Mouse (Mus musculus) liver, embryonic 15.5 days (tissue): ENCODE measurements around the gene Ccdc71. TPM values are rescaled to one million over a fixed set of nuclear protein-coding genes. Genes with fewer than 3 reads are reported as not detected.

Source experiments
- ATAC-seq: fragments of 200-750 bp; cut with Nextera tagmentation; 2 replicates; pipeline ENCODE4 v1.8.0; 2017; ENCODE audit warnings: moderate number of reproducible peaks, mild to moderate bottlenecking, moderate library complexity; ENCODE audit not compliant: insufficient read depth
- H3K27ac ChIP-seq: fragments of 300-500 bp; sonication (generic); replicated peaks from 2 replicates; pipeline ENCODE4 v1.5.1; 2015; ENCODE audit warnings: mild to moderate bottlenecking, inconsistent platforms
- H3K27me3 ChIP-seq: fragments of 300-500 bp; sonication (generic); 2 replicates; pipeline ENCODE4 v1.6.1; 2015; ENCODE audit warnings: mild to moderate bottlenecking, inconsistent platforms
- H3K36me3 ChIP-seq: fragments of 300-500 bp; sonication (generic); replicated peaks from 2 replicates; pipeline ENCODE4 v1.6.1; 2015; ENCODE audit warnings: moderate library complexity, mild to moderate bottlenecking, inconsistent platforms
- H3K4me1 ChIP-seq: fragments of 300-500 bp; sonication (generic); replicated peaks from 2 replicates; pipeline ENCODE4 v1.6.1; 2015; ENCODE audit warnings: inconsistent platforms
- H3K4me2 ChIP-seq: fragments of 300-500 bp; sonication (generic); 2 replicates; pipeline ENCODE4 v1.6.1; 2015; ENCODE audit warnings: moderate library complexity, mild to moderate bottlenecking, inconsistent platforms
- H3K4me3 ChIP-seq: fragments of 300-500 bp; sonication (generic); replicated peaks from 2 replicates; pipeline ENCODE4 v1.5.1; 2015; ENCODE audit warnings: mild to moderate bottlenecking, inconsistent platforms
- H3K9ac ChIP-seq: fragments of 300-500 bp; sonication (generic); 2 replicates; pipeline ENCODE4 v1.6.1; 2015; ENCODE audit warnings: moderate library complexity, mild to moderate bottlenecking, inconsistent platforms
- H3K9me3 ChIP-seq: fragments of 300-500 bp; sonication (generic); replicated peaks from 2 replicates; pipeline ENCODE4 v1.6.1; 2016; ENCODE audit warnings: inconsistent platforms
- WGBS: fragments of 180-500 bp; shearing (Covaris S2); methylation state at CpG from one replicate; pipeline ENCODE4 v1.1.7; 2015; ENCODE audit warnings: mixed read lengths; ENCODE audit not compliant: insufficient replicate concordance; 5-methylcytosine and 5-hydroxymethylcytosine counted together
- polyA plus RNA-seq: library from polyadenylated mRNA; unstranded; fragments of >200 nt; fragmentation: Nextera tagmentation; extraction: Ambion mirVana; gene quantifications from 2 replicates; pipeline ENCODE4 v1.2.1, GENCODE M21; 2015

Gene Ccdc71
- 18.7 and 19.4 TPM in 2 replicates for polyA plus RNA-seq

GRCm38 (mm10) chr9:108460319-108461178 lies at the start of gene Ccdc71:
Ccdc71 (plus strand) TSS chr9:108460527.
- Histone ChIP-seq H3K4me3 (peak within 1 kb of the TSS; percentile 82), H3K4me1 (peaks cover 42% of the 10 kb centered on the region), H3K9me3 (no peaks in the 10 kb centered on the region), H3K36me3 (peaks cover 27% of the 10 kb centered on the region), H3K27ac (peak within 1 kb of the TSS; percentile 85), H3K27me3 (no peaks in the 10 kb centered on the region), H3K9ac (peak within 1 kb of the TSS; percentile 83), H3K4me2 (peak within 1 kb of the TSS; percentile 88)
- ATAC-seq, result peak; percentile 80
- under 1% methylated on average over 52 of the region's 52 CpGs for WGBS

GRCm38 (mm10) chr9:108411381-108411942 lies 48.9 kb upstream of the Ccdc71 start:
- 65% methylated on average over 9 of the region's 9 CpGs for WGBS
- Histone ChIP-seq H3K27ac (no peak overlapping the region), H3K4me1 (no peaks in the 10 kb centered on the region), H3K27me3 (no peaks in the 10 kb centered on the region), H3K9me3 (no peaks in the 10 kb centered on the region), H3K9ac (no peak overlapping the region), H3K4me3 (no peak overlapping the region), H3K4me2 (no peak overlapping the region), H3K36me3 (no peaks in the 10 kb centered on the region)
- ATAC-seq, result no peak

- 58% methylated on average over 1 of the region's 1 CpGs for WGBS
- no peak overlapping the region for H3K9ac ChIP-seq
- H3K4me1 ChIP-seq, result no peaks in the 10 kb centered on the region
- no peak overlapping the region for H3K4me3 ChIP-seq
- H3K4me2 ChIP-seq, result no peak overlapping the region
- no peak overlapping the region for H3K27ac ChIP-seq
- H3K27me3 ChIP-seq, result no peaks in the 10 kb centered on the region
- H3K36me3 ChIP-seq, result no peaks in the 10 kb centered on the region
- H3K9me3 ChIP-seq, result no peaks in the 10 kb centered on the region
- ATAC-seq, result no peak
Measured at GRCm38 (mm10) chr9:108412221-108412620, 48.1 kb upstream of the Ccdc71 start.

- Histone ChIP-seq H3K4me3 (no peak within 1 kb of the TSS), H3K36me3 (no peaks in the 10 kb centered on the region), H3K4me2 (no peak within 1 kb of the TSS), H3K27me3 (no peaks in the 10 kb centered on the region), H3K9ac (no peak within 1 kb of the TSS), H3K4me1 (peaks cover 6% of the 10 kb centered on the region), H3K9me3 (no peaks in the 10 kb centered on the region), H3K27ac (no peak within 1 kb of the TSS)
- no peak for ATAC-seq
Measured at GRCm38 (mm10) chr9:108428384-108428783, 31.9 kb upstream of the Ccdc71 start, which contains the start of gene Ccdc36. Ccdc36 (minus strand) TSS chr9:108428484.

- Histone ChIP-seq H3K27me3 (peaks cover 3% of the 10 kb centered on the region; the same call in 1 of the 2 replicates), H3K9ac (no peak overlapping the region), H3K4me3 (no peak overlapping the region), H3K36me3 (no peaks in the 10 kb centered on the region), H3K4me2 (peak overlapping the region; percentile 53), H3K27ac (no peak overlapping the region), H3K9me3 (no peaks in the 10 kb centered on the region), H3K4me1 (peaks cover 6% of the 10 kb centered on the region)
- WGBS, result 50% methylated on average over 32 of the region's 32 CpGs
- 0 out of 2 replicates have a peak, but pooled peaks have one; percentile 22 for ATAC-seq
Measured at GRCm38 (mm10) chr9:108431431-108432067, 28.8 kb upstream of the Ccdc71 start.

GRCm38 (mm10) chr9:108436182-108436581 lies 24.1 kb upstream of the Ccdc71 start, which contains the start of gene BC048562:
BC048562 (plus strand) TSS chr9:108436482.
- Histone ChIP-seq H3K4me1 (peaks cover 6% of the 10 kb centered on the region), H3K9me3 (no peaks in the 10 kb centered on the region), H3K4me2 (no peak within 1 kb of the TSS), H3K27ac (no peak within 1 kb of the TSS), H3K4me3 (no peak within 1 kb of the TSS), H3K27me3 (peaks cover 7% of the 10 kb centered on the region; the same call in 1 of the 2 replicates), H3K36me3 (no peaks in the 10 kb centered on the region), H3K9ac (no peak within 1 kb of the TSS)
- ATAC-seq, result no peak
- WGBS, result 64% methylated on average over 3 of the region's 3 CpGs

- H3K9me3 ChIP-seq, result no peaks in the 10 kb centered on the region
- H3K36me3 ChIP-seq, result no peaks in the 10 kb centered on the region
- H3K27me3 ChIP-seq, result peaks cover 7% of the 10 kb centered on the region; the same call in 1 of the 2 replicates
- 71% methylated on average over 6 of the region's 6 CpGs for WGBS
- no peak overlapping the region for H3K9ac ChIP-seq
- no peaks in the 10 kb centered on the region for H3K4me1 ChIP-seq
- H3K4me2 ChIP-seq, result no peak overlapping the region
- H3K27ac ChIP-seq, result no peak overlapping the region
- no peak overlapping the region for H3K4me3 ChIP-seq
- ATAC-seq, result no peak
Measured at GRCm38 (mm10) chr9:108439176-108439575, 21.2 kb upstream of the Ccdc71 start.

- Histone ChIP-seq H3K4me3 (no peak overlapping the region), H3K4me2 (no peak overlapping the region), H3K4me1 (no peaks in the 10 kb centered on the region; the same call in 1 of the 2 replicates), H3K27ac (no peak overlapping the region), H3K27me3 (peaks cover 4% of the 10 kb centered on the region; the same call in 1 of the 2 replicates), H3K36me3 (no peaks in the 10 kb centered on the region), H3K9ac (no peak overlapping the region), H3K9me3 (no peaks in the 10 kb centered on the region)
- WGBS, result 66% methylated on average over 5 of the region's 5 CpGs
- no peak for ATAC-seq
Measured at GRCm38 (mm10) chr9:108440485-108440884, 19.8 kb upstream of the Ccdc71 start.

- H3K27ac ChIP-seq, result no peak overlapping the region
- no peaks in the 10 kb centered on the region for H3K36me3 ChIP-seq
- 78% methylated on average over 11 of the region's 11 CpGs for WGBS
- no peak overlapping the region for H3K9ac ChIP-seq
- H3K9me3 ChIP-seq, result no peaks in the 10 kb centered on the region
- no peak overlapping the region for H3K4me3 ChIP-seq
- H3K4me1 ChIP-seq, result no peaks in the 10 kb centered on the region; the same call in 1 of the 2 replicates
- peaks cover 4% of the 10 kb centered on the region; the same call in 1 of the 2 replicates for H3K27me3 ChIP-seq
- ATAC-seq, result no peak
- no peak overlapping the region for H3K4me2 ChIP-seq
Measured at GRCm38 (mm10) chr9:108441236-108441919, 18.9 kb upstream of the Ccdc71 start.

GRCm38 (mm10) chr9:108445125-108445524 lies 15.2 kb upstream of the Ccdc71 start:
- peaks cover 7% of the 10 kb centered on the region for H3K4me1 ChIP-seq
- H3K4me3 ChIP-seq, result no peak overlapping the region
- H3K27ac ChIP-seq, result no peak overlapping the region
- no peaks in the 10 kb centered on the region; the same call in 1 of the 2 replicates for H3K27me3 ChIP-seq
- H3K9me3 ChIP-seq, result no peaks in the 10 kb centered on the region
- H3K9ac ChIP-seq, result no peak overlapping the region
- H3K4me2 ChIP-seq, result no peak overlapping the region
- WGBS, result 26% methylated on average over 9 of the region's 9 CpGs
- ATAC-seq, result no peak
- H3K36me3 ChIP-seq, result peaks cover 3% of the 10 kb centered on the region; the same call in 1 of the 2 replicates
